Mouse (Mus musculus) midbrain, embryonic 13.5 days (tissue): ENCODE measurements around the gene Lrig3. TPM values are rescaled to one million over a fixed set of nuclear protein-coding genes. Genes with fewer than 3 reads are reported as not detected.

Experiments
- ATAC-seq: fragments of 200-750 bp; cut with Nextera tagmentation; 2 replicates; pipeline ENCODE4 v1.8.0; 2017; ENCODE audit warnings: mild to moderate bottlenecking, moderate TSS enrichment, moderate library complexity
- H3K27ac ChIP-seq: fragments of 300-500 bp; sonication (generic); 2 replicates; pipeline ENCODE4 v1.5.1; 2015; ENCODE audit warnings: inconsistent platforms, mild to moderate bottlenecking, moderate library complexity
- H3K27me3 ChIP-seq: fragments of 300-500 bp; sonication (generic); 2 replicates; pipeline ENCODE4 v1.6.1; 2015; ENCODE audit warnings: mild to moderate bottlenecking, inconsistent platforms
- H3K36me3 ChIP-seq: fragments of 300-500 bp; sonication (generic); 2 replicates; pipeline ENCODE4 v1.6.1; 2015; ENCODE audit warnings: mild to moderate bottlenecking, inconsistent platforms
- H3K4me1 ChIP-seq: fragments of 300-500 bp; sonication (generic); replicated peaks from 2 replicates; pipeline ENCODE4 v1.6.1; 2015; ENCODE audit warnings: inconsistent platforms
- H3K4me2 ChIP-seq: fragments of 300-500 bp; sonication (generic); replicated peaks from 2 replicates; pipeline ENCODE4 v1.6.1; 2015; ENCODE audit warnings: moderate library complexity, mild to moderate bottlenecking, inconsistent platforms
- H3K4me3 ChIP-seq: fragments of 300-500 bp; sonication (generic); replicated peaks from 2 replicates; pipeline ENCODE4 v1.5.1; 2015; ENCODE audit warnings: mild to moderate bottlenecking, inconsistent platforms
- H3K9ac ChIP-seq: fragments of 300-500 bp; sonication (generic); replicated peaks from 2 replicates; pipeline ENCODE4 v1.6.1; 2015; ENCODE audit warnings: mild to moderate bottlenecking, inconsistent platforms
- H3K9me3 ChIP-seq: fragments of 300-500 bp; sonication (generic); 2 replicates; pipeline ENCODE4 v1.6.1; 2016; ENCODE audit warnings: mild to moderate bottlenecking, inconsistent platforms
- WGBS: fragments of 180-500 bp; shearing (Covaris S2); methylation state at CpG from one replicate; pipeline ENCODE4 v1.1.7; 2015; 5-methylcytosine and 5-hydroxymethylcytosine counted together
- polyA plus RNA-seq: library from polyadenylated mRNA; unstranded; fragments of >200 nt; fragmentation: Nextera tagmentation; extraction: Ambion mirVana; gene quantifications from 2 replicates; pipeline ENCODE4 v1.2.1, GENCODE M21; 2015

The Lrig3 gene
- polyA plus RNA-seq: 3.6 and 4.0 TPM in 2 replicates

DNA sequence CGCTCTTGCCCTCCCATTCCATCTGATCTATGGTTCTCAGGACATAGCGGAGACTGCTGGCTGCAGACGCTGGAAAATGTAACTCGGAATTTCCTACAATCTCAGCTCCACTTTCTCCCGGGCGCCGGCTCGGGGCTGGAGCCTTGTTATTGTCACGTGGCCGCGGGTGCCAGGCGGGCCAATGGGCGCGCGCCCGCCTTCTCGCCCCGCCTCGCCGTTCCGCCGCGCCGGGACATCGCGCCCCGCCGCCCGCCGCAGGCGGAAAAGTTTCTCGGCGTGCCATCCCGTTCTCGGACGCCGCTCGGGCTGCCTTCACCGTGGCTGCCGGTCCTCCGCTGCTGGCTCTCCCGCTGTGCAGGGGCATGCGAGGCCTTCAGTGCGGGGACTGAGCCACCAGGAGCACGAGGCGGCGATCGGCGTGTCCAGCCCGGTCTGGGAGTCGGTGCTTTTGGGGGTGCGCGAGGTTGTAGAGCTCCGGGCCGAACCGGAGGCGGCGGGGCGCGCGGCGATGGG, at the start of gene Lrig3:
TSS of gene Lrig3 (plus strand) at position 201 of the 513 bp plus-strand sequence.
- H3K36me3 ChIP-seq: no peaks in the 10 kb centered on the region
- H3K4me1 ChIP-seq: peaks cover 46% of the 10 kb centered on the region
- peak within 1 kb of the TSS; percentile 71 for H3K27ac ChIP-seq
- under 1% methylated on average over 62 of the region's 62 CpGs for WGBS
- peak within 1 kb of the TSS; percentile 78 for H3K4me3 ChIP-seq
- H3K9ac ChIP-seq: peak within 1 kb of the TSS; percentile 80
- no peaks in the 10 kb centered on the region for H3K9me3 ChIP-seq
- ATAC-seq: peak; percentile 78
- no peaks in the 10 kb centered on the region for H3K27me3 ChIP-seq
- H3K4me2 ChIP-seq: peak within 1 kb of the TSS; percentile 96

GRCm38 (mm10) chr10:125916781-125917180, 49.2 kb upstream of the Lrig3 start:
- WGBS: 42% methylated on average over 6 of the region's 6 CpGs
- Histone ChIP-seq H3K27ac (no peak overlapping the region), H3K9me3 (no peaks in the 10 kb centered on the region), H3K4me2 (no peak overlapping the region), H3K9ac (no peak overlapping the region), H3K36me3 (no peaks in the 10 kb centered on the region), H3K4me3 (no peak overlapping the region), H3K27me3 (no peaks in the 10 kb centered on the region), H3K4me1 (peaks cover 13% of the 10 kb centered on the region; the same call in 1 of the 2 replicates)
- no peak for ATAC-seq

- H3K36me3 ChIP-seq: no peaks in the 10 kb centered on the region
- H3K27ac ChIP-seq: no peak overlapping the region
- H3K9me3 ChIP-seq: no peaks in the 10 kb centered on the region
- ATAC-seq: peak; percentile 50
- H3K4me2 ChIP-seq: peak overlapping the region; percentile 37
- H3K4me1 ChIP-seq: peaks cover 10% of the 10 kb centered on the region; the same call in 1 of the 2 replicates
- WGBS: 17% methylated on average over 9 of the region's 9 CpGs
- H3K27me3 ChIP-seq: no peaks in the 10 kb centered on the region
- no peak overlapping the region for H3K4me3 ChIP-seq
- no peak overlapping the region for H3K9ac ChIP-seq
Measured at GRCm38 (mm10) chr10:125917436-125917871, 48.5 kb upstream of the Lrig3 start.

- Histone ChIP-seq H3K27me3 (no peaks in the 10 kb centered on the region), H3K4me2 (no peak overlapping the region), H3K27ac (no peak overlapping the region), H3K9ac (no peak overlapping the region), H3K4me3 (no peak overlapping the region), H3K9me3 (no peaks in the 10 kb centered on the region), H3K36me3 (no peaks in the 10 kb centered on the region), H3K4me1 (peaks cover 9% of the 10 kb centered on the region; the same call in 1 of the 2 replicates)
- 71% methylated on average over 1 of the region's 1 CpGs for WGBS
- ATAC-seq: no peak
Measured at GRCm38 (mm10) chr10:125918994-125919393, 47.0 kb upstream of the Lrig3 start.

GRCm38 (mm10) chr10:125921654-125922446, 44.1 kb upstream of the Lrig3 start:
- Histone ChIP-seq H3K27ac (no peak overlapping the region), H3K4me3 (no peak overlapping the region), H3K9me3 (no peaks in the 10 kb centered on the region), H3K9ac (no peak overlapping the region), H3K27me3 (no peaks in the 10 kb centered on the region), H3K4me2 (no peak overlapping the region), H3K4me1 (peaks cover 5% of the 10 kb centered on the region; the same call in 1 of the 2 replicates), H3K36me3 (no peaks in the 10 kb centered on the region)
- WGBS: 39% methylated on average over 6 of the region's 6 CpGs
- 0 out of 2 replicates have a peak, but pooled peaks have one; percentile 40 for ATAC-seq

- Histone ChIP-seq H3K4me3 (no peak overlapping the region), H3K9me3 (no peaks in the 10 kb centered on the region), H3K27ac (no peak overlapping the region), H3K4me1 (no peaks in the 10 kb centered on the region), H3K27me3 (no peaks in the 10 kb centered on the region), H3K9ac (no peak overlapping the region), H3K4me2 (no peak overlapping the region), H3K36me3 (no peaks in the 10 kb centered on the region)
- ATAC-seq: no peak
- WGBS: 90% methylated on average over 3 of the region's 3 CpGs
Measured at GRCm38 (mm10) chr10:125929961-125930360, 36.0 kb upstream of the Lrig3 start.

GRCm38 (mm10) chr10:125933388-125933787, 32.6 kb upstream of the Lrig3 start:
- Histone ChIP-seq H3K4me2 (no peak overlapping the region), H3K9me3 (no peaks in the 10 kb centered on the region), H3K9ac (no peak overlapping the region), H3K36me3 (no peaks in the 10 kb centered on the region), H3K4me3 (no peak overlapping the region), H3K4me1 (no peaks in the 10 kb centered on the region), H3K27ac (no peak overlapping the region), H3K27me3 (no peaks in the 10 kb centered on the region)
- 75% methylated on average over 6 of the region's 6 CpGs for WGBS
- no peak for ATAC-seq

DNA sequence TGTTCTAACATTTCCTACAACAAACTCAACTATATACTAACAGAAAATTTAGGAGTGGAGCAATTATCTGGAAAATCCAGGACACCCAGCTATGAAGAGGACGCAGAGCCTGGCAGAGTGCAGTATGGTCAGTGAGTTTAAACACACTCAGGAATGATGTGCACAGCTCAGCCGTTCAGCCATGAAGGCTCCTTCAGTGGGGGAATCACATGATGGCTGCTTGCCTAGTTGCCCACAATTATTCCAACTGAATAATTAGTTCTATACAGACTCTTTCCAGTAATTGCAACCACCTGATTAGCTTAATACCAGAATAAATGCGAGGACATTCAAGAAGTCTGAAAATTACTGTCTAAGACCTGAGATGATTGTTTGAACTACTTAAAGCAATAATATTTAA, 31.9 kb upstream of the Lrig3 start:
- Histone ChIP-seq H3K4me2 (no peak overlapping the region), H3K9ac (no peak overlapping the region), H3K4me1 (no peaks in the 10 kb centered on the region), H3K27me3 (no peaks in the 10 kb centered on the region), H3K9me3 (no peaks in the 10 kb centered on the region), H3K27ac (no peak overlapping the region), H3K4me3 (no peak overlapping the region), H3K36me3 (no peaks in the 10 kb centered on the region)
- 58% methylated on average over 3 of the region's 3 CpGs for WGBS
- no peak for ATAC-seq

GRCm38 (mm10) chr10:125937517-125938497, 28.2 kb upstream of the Lrig3 start:
- no peak overlapping the region for H3K4me3 ChIP-seq
- no peaks in the 10 kb centered on the region for H3K9me3 ChIP-seq
- ATAC-seq: no peak
- no peaks in the 10 kb centered on the region for H3K27me3 ChIP-seq
- no peaks in the 10 kb centered on the region for H3K36me3 ChIP-seq
- WGBS: 82% methylated on average over 11 of the region's 11 CpGs
- no peak overlapping the region for H3K4me2 ChIP-seq
- no peak overlapping the region for H3K27ac ChIP-seq
- H3K9ac ChIP-seq: no peak overlapping the region
- H3K4me1 ChIP-seq: peaks cover 6% of the 10 kb centered on the region

- Histone ChIP-seq H3K4me1 (peaks cover 16% of the 10 kb centered on the region), H3K4me3 (no peak overlapping the region), H3K4me2 (no peak overlapping the region), H3K9ac (no peak overlapping the region), H3K27me3 (no peaks in the 10 kb centered on the region), H3K27ac (no peak overlapping the region), H3K36me3 (no peaks in the 10 kb centered on the region), H3K9me3 (no peaks in the 10 kb centered on the region)
- WGBS: 88% methylated on average over 12 of the region's 12 CpGs
- no peak for ATAC-seq
Measured at GRCm38 (mm10) chr10:125938528-125939402, 27.2 kb upstream of the Lrig3 start.
